Mouse (Mus musculus) liver, embryonic 14 days (tissue): ENCODE measurements around the gene Ndufaf7. TPM values are rescaled to one million over a fixed set of nuclear protein-coding genes. Genes with fewer than 3 reads are reported as not detected.

ENCODE experiments used
- polyA plus RNA-seq: library from polyadenylated mRNA; depleted of rRNA; stranded (reverse); fragments of >200 nt; gene quantifications from 2 replicates; pipeline ENCODE4 v1.2.3, GENCODE M21; 2012; rRNA removed

The Ndufaf7 gene
- 12.0 and 13.4 TPM in 2 replicates for polyA plus RNA-seq

DNA sequence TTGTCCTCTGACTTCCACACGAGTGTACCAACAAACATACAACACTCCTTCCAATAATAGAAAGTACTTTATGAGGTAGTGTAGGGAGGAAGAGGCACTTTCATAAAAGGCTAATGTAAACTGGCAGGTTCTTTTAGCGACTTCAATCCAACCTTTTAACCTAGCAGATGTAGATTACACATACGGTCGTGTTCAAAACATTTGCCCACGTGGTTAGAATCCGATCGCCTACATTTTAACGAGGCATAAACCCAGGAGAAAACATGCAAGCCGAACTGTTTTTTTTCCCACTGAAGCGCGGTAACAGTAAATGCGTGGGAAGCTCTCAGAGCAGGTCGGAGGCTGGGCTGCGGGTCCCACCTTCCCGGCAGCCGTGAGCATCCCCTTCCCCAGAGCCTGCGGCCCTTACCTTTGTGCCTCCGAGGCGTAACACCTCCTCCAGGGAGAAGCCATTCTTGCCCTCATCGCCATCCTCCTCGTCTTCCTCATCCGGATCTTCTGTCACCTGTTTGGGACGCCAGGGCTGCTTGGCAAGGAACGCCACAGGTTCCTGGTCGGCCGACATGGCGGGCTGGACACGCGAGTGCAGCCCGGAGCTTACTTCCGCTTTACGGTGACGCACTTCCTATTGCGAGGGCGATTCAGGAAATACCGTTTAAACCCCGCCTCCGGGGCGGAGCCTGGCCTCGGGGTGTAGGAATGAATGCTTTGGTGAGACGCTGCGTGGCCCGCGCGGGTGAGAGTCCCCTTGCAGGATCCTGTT lies at the start of gene Ndufaf7, which contains the start of gene Cebpz:
TSS of gene Ndufaf7 (plus strand) at position 671 of the 763 bp plus-strand sequence.
TSS of gene Cebpz (minus strand) at position 601 of the 763 bp plus-strand sequence.

DNA sequence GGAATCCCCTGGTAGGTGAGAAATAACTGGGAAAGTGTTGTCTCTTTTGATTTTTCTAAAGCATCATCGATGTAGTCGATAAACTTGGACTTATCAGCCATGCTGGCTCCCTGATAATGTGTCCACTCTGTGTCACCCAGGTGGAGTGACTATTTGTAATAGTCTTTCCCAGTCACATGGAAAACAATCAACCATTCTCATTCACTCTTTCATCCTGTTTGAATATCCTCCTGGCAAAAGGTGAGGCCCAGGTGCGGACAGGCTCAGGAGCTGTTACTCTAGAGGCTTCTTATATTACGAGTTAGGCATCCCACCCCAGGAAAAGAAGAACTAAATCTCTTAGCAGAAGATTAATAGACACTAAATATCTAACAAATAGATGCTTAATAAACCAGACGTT lies 30.0 kb upstream of the Ndufaf7 start, which contains the start of gene Sult6b1:
TSS of gene Sult6b1 (minus strand) at position 101 of the 400 bp plus-strand sequence.

DNA sequence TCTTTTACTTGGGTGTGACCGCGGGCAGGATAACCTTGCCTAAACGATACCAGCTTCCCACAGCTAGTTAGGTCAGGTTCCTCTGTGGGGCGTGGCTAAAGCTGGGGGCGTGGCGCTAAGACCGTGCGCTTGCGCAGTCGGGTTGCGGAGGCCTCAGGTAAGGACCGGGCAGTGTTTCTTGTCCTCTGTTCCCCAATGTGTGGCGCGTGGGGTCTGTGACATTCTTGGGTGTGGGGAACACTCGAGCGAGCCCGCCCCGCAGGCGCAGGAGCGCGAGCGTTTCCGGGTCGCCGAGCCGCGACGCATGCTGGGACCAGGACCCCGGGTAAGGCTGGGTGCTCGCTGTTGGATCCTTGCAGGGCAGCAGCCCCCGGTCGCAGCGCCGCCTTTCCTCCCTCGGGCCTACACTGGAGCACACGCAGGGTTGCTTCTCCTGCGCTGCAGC lies 20.5 kb upstream of the Ndufaf7 start, which contains the start of gene Cebpzos:
TSS of gene Cebpzos (plus strand) at position 132 of the 445 bp plus-strand sequence.

Other genes starting within 250 kb of the Ndufaf7 start
- 3.0 and 3.5 TPM in 2 replicates for gene Strn, start 199.9 kb upstream of the Ndufaf7 start, polyA plus RNA-seq
- gene Heatr5b, start 101.8 kb upstream of the Ndufaf7 start, polyA plus RNA-seq: 4.8 and 5.0 TPM in 2 replicates
- 9.0 and 10.9 TPM in 2 replicates for gene Gpatch11, start 101.6 kb upstream of the Ndufaf7 start, polyA plus RNA-seq
- gene Eif2ak2, start 54.6 kb upstream of the Ndufaf7 start, polyA plus RNA-seq: 4.5 and 5.7 TPM in 2 replicates
- 0.01 TPM in 1 of 2 replicates, not detected in the other for gene Sult6b1, start 30.1 kb upstream of the Ndufaf7 start, polyA plus RNA-seq
- 17.7 and 19.5 TPM in 2 replicates for gene Cebpzos, start 20.6 kb upstream of the Ndufaf7 start, polyA plus RNA-seq
- gene Cebpz, start 70 bp upstream of the Ndufaf7 start, polyA plus RNA-seq: 10.1 and 10.5 TPM in 2 replicates
- 5.5 and 6.7 TPM in 2 replicates for gene Prkd3, start 83.7 kb downstream of the Ndufaf7 start, polyA plus RNA-seq
- gene Qpct, start 114.8 kb downstream of the Ndufaf7 start, polyA plus RNA-seq: 9.4 and 11.9 TPM in 2 replicates